Mouse (Mus musculus) right cerebral cortex, adult 2 months (tissue): ENCODE measurements around the gene Tbc1d23.
A peak's percentile ranks its signal among the peaks of the same experiment; 100 is the strongest.

Experiments
- DNase-seq, 2 experiments: peaks; one replicate each; pipeline ENCODE4 v3.0.0; 2021 to 2022; ENCODE audit warnings: low spot score in 2 of 2

Gene Tbc1d23

DNA sequence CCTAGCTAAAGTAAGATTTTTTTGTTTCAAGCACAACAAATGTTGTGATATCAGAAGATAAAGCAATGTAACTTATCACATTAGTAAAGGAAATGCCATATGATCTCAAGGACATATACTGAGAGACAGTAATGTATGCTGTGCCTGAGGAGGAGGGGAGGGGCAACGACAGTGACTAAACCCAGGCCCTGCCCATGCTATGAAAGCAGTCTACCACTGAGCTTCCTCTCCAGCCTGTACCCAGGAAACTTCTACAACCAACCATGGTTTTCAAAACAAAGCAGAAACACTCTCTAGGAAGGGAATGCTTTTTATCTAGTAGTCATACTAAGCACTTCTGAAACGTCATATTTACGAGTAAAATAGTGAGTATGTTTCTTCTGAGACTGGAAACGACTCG is 68.5 kb downstream of the Tbc1d23 start:
- no peak for DNase-seq

- DNase-seq: no peak
These were observed 71.5 kb downstream of the Tbc1d23 start for GRCm38 (mm10) chr16:57159835-57160234.

DNA sequence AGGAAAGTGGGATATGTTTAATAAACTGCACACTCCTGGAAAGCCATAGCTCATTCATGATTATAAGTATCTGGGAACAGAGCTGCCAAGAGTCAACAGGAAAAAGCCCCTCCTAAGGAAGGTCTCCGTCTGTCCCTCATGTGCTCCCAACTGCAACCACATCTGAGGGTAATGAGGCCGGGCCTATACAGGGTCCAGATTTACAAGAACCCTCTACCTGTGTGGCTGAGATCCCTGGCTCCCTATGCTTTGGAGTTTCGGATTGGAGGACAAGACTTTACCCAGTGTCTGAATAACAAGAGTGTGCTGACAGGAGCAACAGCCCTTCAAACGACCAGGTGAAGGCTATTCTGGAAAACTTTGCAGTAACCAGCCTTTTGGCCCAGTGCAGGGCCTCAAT is 73.6 kb downstream of the Tbc1d23 start:
- no peak for DNase-seq

- no peak for DNase-seq
These were observed 74.2 kb downstream of the Tbc1d23 start for GRCm38 (mm10) chr16:57157076-57157475.

DNA sequence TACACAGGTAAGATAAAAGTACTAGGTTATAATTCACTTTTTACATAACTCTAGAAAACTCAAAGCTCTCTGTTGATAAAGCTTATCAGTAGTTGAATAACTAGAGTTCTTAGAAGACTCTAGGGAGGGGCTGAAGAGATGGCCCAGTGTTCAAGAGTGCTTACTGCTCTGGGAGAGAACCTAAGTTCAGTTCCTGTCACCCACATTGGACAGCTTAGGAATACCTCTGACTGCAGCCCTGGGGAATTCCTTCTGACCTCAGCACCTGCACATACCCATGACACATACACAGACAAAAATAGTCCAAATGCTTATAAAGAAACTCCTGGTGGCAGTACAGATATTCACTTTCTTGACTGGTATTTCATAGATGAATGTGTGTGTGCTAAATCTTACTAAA is 75.4 kb downstream of the Tbc1d23 start:
- no peak for DNase-seq

DNA sequence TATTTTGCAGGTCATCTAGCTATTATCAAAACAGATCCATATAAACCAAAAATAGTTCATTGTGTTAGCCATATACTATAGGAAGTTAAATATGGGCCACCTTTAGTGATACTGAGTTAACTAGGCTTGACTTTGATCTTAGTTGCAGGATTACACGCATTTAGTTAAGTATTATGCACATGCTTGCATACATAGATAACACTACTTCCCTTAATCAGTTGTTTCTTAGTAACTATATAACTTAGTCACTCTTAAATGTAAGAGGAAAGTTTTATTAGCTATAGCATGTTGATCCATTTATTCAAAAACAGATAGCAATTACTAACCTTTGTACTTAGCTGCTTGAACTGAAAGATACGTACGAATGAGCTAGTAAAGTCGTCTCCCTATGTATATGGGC is 79.9 kb downstream of the Tbc1d23 start:
- no peak for DNase-seq

DNA sequence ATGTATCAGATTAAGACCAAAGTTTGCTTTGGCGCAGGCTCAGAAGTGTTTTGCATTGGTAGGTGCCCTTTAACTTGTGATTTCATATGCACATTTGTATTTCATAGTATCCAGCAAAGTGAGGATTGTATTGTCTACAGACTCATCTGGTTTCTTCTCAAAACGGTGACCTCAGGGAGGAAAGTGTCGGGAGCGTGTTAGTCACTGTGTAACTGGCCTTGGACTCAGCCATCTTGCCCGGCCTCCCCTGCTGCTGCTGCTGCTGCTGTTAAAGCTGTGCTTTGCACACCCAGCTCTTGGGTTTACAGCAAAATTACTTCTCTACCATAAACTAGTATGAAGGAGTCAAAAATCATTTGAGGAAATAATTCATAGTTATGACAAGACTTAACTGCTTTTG is 86.6 kb downstream of the Tbc1d23 start:
- no peak for DNase-seq

- no peak for DNase-seq
These were observed 97.7 kb downstream of the Tbc1d23 start for GRCm38 (mm10) chr16:57133611-57134010.

- no peak for DNase-seq
These were observed 99.0 kb downstream of the Tbc1d23 start for GRCm38 (mm10) chr16:57132326-57132725.

- DNase-seq: no peak
These were observed 99.8 kb downstream of the Tbc1d23 start for GRCm38 (mm10) chr16:57131544-57131943.

GRCm38 (mm10) chr16:57130752-57131400 is 100.4 kb downstream of the Tbc1d23 start:
- DNase-seq: no peak

- DNase-seq: no peak
These were observed 103.5 kb downstream of the Tbc1d23 start for GRCm38 (mm10) chr16:57127825-57128224.

DNA sequence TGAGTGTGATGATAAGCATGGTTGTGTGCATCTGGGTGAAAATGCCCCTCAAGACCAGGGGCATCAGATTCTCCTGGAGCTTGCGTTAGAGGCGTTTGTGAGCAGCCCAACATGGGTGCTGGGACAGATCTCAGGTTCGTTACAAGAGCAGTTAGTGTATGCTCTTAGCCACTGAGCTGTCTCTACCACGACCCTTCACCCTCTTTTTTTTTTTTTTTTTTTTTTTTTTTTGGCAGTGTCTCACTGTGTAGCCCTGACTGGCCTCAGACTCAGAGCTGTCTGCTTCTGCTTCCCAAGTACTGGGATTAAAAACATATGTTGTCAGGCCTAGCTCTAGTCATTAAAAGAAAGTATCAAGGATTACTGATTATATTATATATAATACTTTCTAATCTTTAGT is 105.0 kb downstream of the Tbc1d23 start:
- DNase-seq: no peak

- DNase-seq: no peak
These were observed 108.4 kb downstream of the Tbc1d23 start for GRCm38 (mm10) chr16:57122682-57123445.

- DNase-seq: no peak
These were observed 109.4 kb downstream of the Tbc1d23 start for GRCm38 (mm10) chr16:57121816-57122415.

- DNase-seq: peak; percentile 94 to 96
These were observed 110.1 kb downstream of the Tbc1d23 start, which contains the start of gene Tomm70a for GRCm38 (mm10) chr16:57120913-57121815. Tomm70a (plus strand) TSS chr16:57121703.
